Mouse (Mus musculus) CH12.LX (cell line): ENCODE results near the gene Cmss1. TPM values are rescaled to one million over a fixed set of nuclear protein-coding genes. Genes with fewer than 3 reads are reported as not detected.

Experiments
- DNase-seq: peaks from one replicate; pipeline ENCODE4 v3.0.0-alpha.2; 2013; ENCODE audit errors: extremely low read depth
- H3K27ac ChIP-seq: 2 replicates; pipeline ENCODE4 v1.5.1; 2012; ENCODE audit warnings: low read depth, mild to moderate bottlenecking, control low read depth, moderate library complexity; ENCODE audit not compliant: insufficient read depth
- H3K27me3 ChIP-seq: replicated peaks from 2 replicates; pipeline ENCODE3; 2012; ENCODE audit warnings: inconsistent platforms
- H3K36me3 ChIP-seq, 2 experiments: replicated peaks in 1 of 2; 2 replicates each; pipeline versions ENCODE3 to v1.6.1; 2012; ENCODE audit warnings: inconsistent platforms in 1 of 2, low read length in 1 of 2, mild to moderate bottlenecking in 1 of 2, mixed read lengths in 1 of 2, moderate library complexity in 1 of 2; ENCODE audit not compliant: control insufficient read depth in 1 of 2, insufficient read depth in 1 of 2
- H3K4me1 ChIP-seq, 2 experiments: 2 replicates each; pipeline ENCODE4 v1.6.1; 2012; ENCODE audit warnings: inconsistent platforms in 1 of 2, moderate library complexity in 1 of 2; ENCODE audit not compliant: insufficient read depth in 2 of 2, control insufficient read depth in 1 of 2
- H3K4me2 ChIP-seq: 2 replicates; pipeline ENCODE4 v1.6.1; 2012; ENCODE audit warnings: low read depth, mild to moderate bottlenecking, control low read depth; ENCODE audit not compliant: poor library complexity, insufficient read depth, severe bottlenecking
- H3K4me3 ChIP-seq, 3 experiments: fragments of 150-350 bp in 1 of 3; sonication (generic) in 1 of 3; replicated peaks in 1 of 3; 2 replicates each; pipeline versions ENCODE3 to v1.5.1; 2011 to 2012; ENCODE audit warnings: low read depth in 2 of 3, low read length in 2 of 3, mild to moderate bottlenecking in 2 of 3, moderate library complexity in 2 of 3, control low read depth in 1 of 3, improper control_type of control experiment in 1 of 3, inconsistent platforms in 1 of 3, mixed read lengths in 1 of 3; ENCODE audit not compliant: poor library complexity in 1 of 3
- H3K79me2 ChIP-seq: replicated peaks from 2 replicates; pipeline ENCODE4 v1.6.1; 2012; ENCODE audit warnings: mild to moderate bottlenecking, moderate library complexity; ENCODE audit not compliant: control insufficient read depth, poor library complexity, insufficient read depth, severe bottlenecking; ENCODE audit errors: extremely low read depth
- H3K9ac ChIP-seq: 2 replicates; pipeline ENCODE4 v1.6.1; 2012; ENCODE audit warnings: low read depth, mild to moderate bottlenecking, control low read depth, moderate library complexity; ENCODE audit not compliant: insufficient read depth
- H3K9me3 ChIP-seq: replicated peaks from 2 replicates; pipeline ENCODE3; 2012; ENCODE audit warnings: low read length, inconsistent platforms, mixed read lengths
- BHLHE40 ChIP-seq: IDR thresholded peaks from 2 replicates; pipeline ENCODE4 v1.6.1; 2011; ENCODE audit warnings: mild to moderate bottlenecking, low read depth, low read length, improper control_type of control experiment
- CTCF ChIP-seq, 2 experiments: IDR thresholded peaks in 1 of 2; conservative IDR thresholded peaks in 1 of 2; 2 replicates each; pipeline ENCODE4 v1.5.1; 2011 to 2012; ENCODE audit warnings: low read depth in 2 of 2, low read length in 2 of 2, improper control_type of control experiment in 1 of 2, inconsistent platforms in 1 of 2, mild to moderate bottlenecking in 1 of 2, moderate library complexity in 1 of 2
- ELF1 ChIP-seq: IDR thresholded peaks from 2 replicates; pipeline ENCODE4 v1.6.1; 2014; ENCODE audit warnings: low read depth, mild to moderate bottlenecking, inconsistent platforms, low read length, improper control_type of control experiment
- GABPA ChIP-seq: IDR thresholded peaks from 2 replicates; pipeline ENCODE4 v1.6.1; 2012; ENCODE audit warnings: low read depth, low read length, improper control_type of control experiment, inconsistent platforms; ENCODE audit not compliant: insufficient replicate concordance
- IRF4 ChIP-seq: IDR thresholded peaks from 2 replicates; pipeline ENCODE4 v1.6.1; 2014; ENCODE audit warnings: low read depth, mild to moderate bottlenecking, inconsistent platforms, low read length, improper control_type of control experiment
- MAFK ChIP-seq: IDR thresholded peaks from 2 replicates; pipeline ENCODE4 v1.6.1; 2011; ENCODE audit warnings: low read length, improper control_type of control experiment; ENCODE audit not compliant: insufficient replicate concordance
- MAZ ChIP-seq: IDR thresholded peaks from 2 replicates; pipeline ENCODE4 v1.6.1; 2012; ENCODE audit warnings: low read depth, mild to moderate bottlenecking, inconsistent platforms, low read length, improper control_type of control experiment, moderate library complexity
- MEF2A ChIP-seq: IDR thresholded peaks from 2 replicates; pipeline ENCODE4 v1.6.1; 2014; ENCODE audit warnings: low read depth, mild to moderate bottlenecking, inconsistent platforms, low read length, improper control_type of control experiment, borderline replicate concordance
- MXI1 ChIP-seq: IDR thresholded peaks from 2 replicates; pipeline ENCODE4 v1.6.1; 2011; ENCODE audit warnings: mild to moderate bottlenecking, low read depth, low read length, improper control_type of control experiment
- MYC ChIP-seq: IDR thresholded peaks from 2 replicates; pipeline ENCODE4 v1.6.1; 2011; ENCODE audit warnings: low read depth, mild to moderate bottlenecking, improper control_type of control experiment, low read length
- NELFE ChIP-seq: IDR thresholded peaks from 2 replicates; pipeline ENCODE4 v1.6.1; 2011; ENCODE audit warnings: low read depth, low read length, improper control_type of control experiment
- NRF1 ChIP-seq: IDR thresholded peaks from 2 replicates; pipeline ENCODE4 v1.6.1; 2014; ENCODE audit warnings: low read depth, mild to moderate bottlenecking, inconsistent platforms, low read length, improper control_type of control experiment, moderate library complexity
- PAX5 ChIP-seq: IDR thresholded peaks from 2 replicates; pipeline ENCODE4 v1.6.1; 2012; ENCODE audit warnings: low read length, inconsistent platforms, mixed read lengths
- POLR2A ChIP-seq: IDR thresholded peaks from 2 replicates; pipeline ENCODE4 v1.6.1; 2011; ENCODE audit warnings: low read depth, mild to moderate bottlenecking, improper control_type of control experiment, low read length
- SIN3A ChIP-seq: IDR thresholded peaks from 2 replicates; pipeline ENCODE4 v1.6.1; 2012; ENCODE audit warnings: low read length, improper control_type of control experiment, inconsistent platforms
- TBP ChIP-seq: conservative IDR thresholded peaks from 2 replicates; pipeline ENCODE4 v1.6.1; 2011; ENCODE audit warnings: low read depth, low read length, improper control_type of control experiment
- TCF12 ChIP-seq: IDR thresholded peaks from 2 replicates; pipeline ENCODE4 v1.6.1; 2014; ENCODE audit warnings: low read depth, mild to moderate bottlenecking, inconsistent platforms, low read length, improper control_type of control experiment
- ZKSCAN1 ChIP-seq: IDR thresholded peaks from 2 replicates; pipeline ENCODE4 v1.6.1; 2012; ENCODE audit warnings: low read depth, inconsistent platforms, low read length, improper control_type of control experiment, borderline replicate concordance
- ZMIZ1 ChIP-seq: IDR thresholded peaks from 2 replicates; pipeline ENCODE4 v1.6.1; 2012; ENCODE audit warnings: low read depth, mild to moderate bottlenecking, inconsistent platforms, low read length, improper control_type of control experiment
- ZNF384 ChIP-seq: IDR thresholded peaks from 2 replicates; pipeline ENCODE4 v1.6.1; 2012; ENCODE audit warnings: low read depth, low read length, improper control_type of control experiment, inconsistent platforms
- dilution Hi-C: fragments of 300-500 bp; cut with MboI; formaldehyde crosslinking; loops from 2 replicates; pipeline ENCODE4 v1.14.3; 2020; ENCODE audit warnings: low sequenced_read_pairs; ENCODE audit not compliant: extremely low pct_unique_long_range_greater_than_20kb, extremely low pct_ligation_motif_present
- in situ Hi-C: fragments of 300-500 bp; cut with MboI; formaldehyde crosslinking; loops from 3 replicates; pipeline ENCODE4 v1.14.3; 2019; ENCODE audit warnings: low sequenced_read_pairs, low pct_ligation_motif_present, low pct_unique_long_range_greater_than_20kb, mixed read lengths
- polyA plus RNA-seq: library from polyadenylated mRNA; unstranded; fragments of >175 nt; gene quantifications from 2 replicates; pipeline ENCODE4 v1.2.1, GENCODE M21; 2012; ENCODE audit warnings: low read depth; ENCODE audit not compliant: insufficient read length
- total RNA-seq, 2 experiments: library from RNA; depleted of rRNA; stranded (reverse); fragments of 300-350 nt in 1 of 2; fragments of >200 nt in 1 of 2; gene quantifications; 2 replicates each; pipeline ENCODE4 v1.2.3; 2012 to 2014

The Cmss1 gene
- total and polyA plus RNA-seq, 3 experiments: 94.7 to 107 (median 103) TPM

DNA sequence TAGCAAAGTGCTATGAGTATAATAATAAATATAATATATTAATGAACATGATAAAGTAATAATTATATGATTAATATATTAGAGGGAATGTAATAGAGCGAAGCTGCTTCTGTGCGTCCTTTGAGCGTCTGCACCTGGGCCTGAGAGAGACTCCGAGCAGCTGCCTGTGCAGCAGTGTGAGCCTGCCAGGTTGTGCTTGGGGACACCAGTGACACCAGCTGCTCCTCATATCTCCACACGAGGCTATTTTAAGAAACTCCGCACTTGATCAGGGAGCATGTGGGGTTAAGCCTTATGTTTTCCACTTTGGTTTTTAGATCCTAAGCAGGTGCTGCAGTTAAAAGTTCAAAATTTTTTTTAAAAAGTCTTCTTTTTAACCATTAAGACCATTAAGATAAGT is 249.7 kb downstream of the Cmss1 start:
- no peaks in the 10 kb centered on the region for H3K27me3 ChIP-seq
- TF ChIP-seq PAX5: no peak
- no peak for TF ChIP-seq GABPA
- TF ChIP-seq SIN3A: no peak
- TF ChIP-seq MYC: no peak
- TF ChIP-seq MXI1: no peak
- no peak for TF ChIP-seq MAZ
- no peak for TF ChIP-seq TCF12
- no peak for TF ChIP-seq POLR2A
- TF ChIP-seq ZNF384: no peak
- no peak for TF ChIP-seq MEF2A
- H3K27ac ChIP-seq: no peak overlapping the region
- peaks cover 0 to 4% of the 10 kb centered on the region in 2 experiments for H3K36me3 ChIP-seq
- peaks cover 0 to 7% of the 10 kb centered on the region in 2 experiments; a peak in 1 of 4 replicates for H3K4me1 ChIP-seq
- no peak overlapping the region for H3K4me3 ChIP-seq
- dilution Hi-C loops (no loop called here), in situ Hi-C loops (no loop called here)
- H3K4me2 ChIP-seq: no peak overlapping the region
- DNase-seq: no peak
- no peak overlapping the region for H3K9ac ChIP-seq
- no peaks in the 10 kb centered on the region for H3K9me3 ChIP-seq
- H3K79me2 ChIP-seq: no peaks in the 10 kb centered on the region

DNA sequence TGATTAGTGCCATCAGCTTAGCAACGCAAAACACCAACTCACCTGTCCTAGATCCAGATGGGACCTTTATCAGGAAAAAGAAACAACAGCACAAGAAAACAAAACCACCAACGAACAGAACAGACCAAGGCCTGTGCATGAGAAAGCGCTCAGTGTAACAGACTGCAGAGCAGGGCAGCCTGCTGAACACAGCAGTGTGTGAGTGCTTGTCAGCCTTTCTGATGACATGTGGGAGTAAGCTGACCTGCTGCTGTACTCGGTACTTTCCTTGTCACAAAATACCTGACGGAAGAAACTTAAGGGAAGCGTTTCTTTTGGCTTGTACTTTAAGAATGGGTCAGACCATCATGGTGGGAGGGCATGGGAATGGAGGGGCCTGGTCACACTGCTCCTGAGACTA is 250.2 kb downstream of the Cmss1 start:
- no peak overlapping the region for H3K9ac ChIP-seq
- no peaks in the 10 kb centered on the region for H3K27me3 ChIP-seq
- H3K4me1 ChIP-seq: peaks cover 0 to 7% of the 10 kb centered on the region in 2 experiments; a peak in 1 of 4 replicates
- H3K9me3 ChIP-seq: no peaks in the 10 kb centered on the region
- H3K36me3 ChIP-seq: peaks cover 0 to 4% of the 10 kb centered on the region in 2 experiments
- no peak overlapping the region for H3K4me2 ChIP-seq
- in situ Hi-C loops: no loop called here
- H3K27ac ChIP-seq: no peak overlapping the region
- no peaks in the 10 kb centered on the region for H3K79me2 ChIP-seq
- dilution Hi-C loops: no loop called here
- no peak overlapping the region for H3K4me3 ChIP-seq
- no peak for DNase-seq
- no peak for TF ChIP-seq NELFE
- no peak for TF ChIP-seq TCF12
- TF ChIP-seq BHLHE40: no peak
- TF ChIP-seq NRF1: no peak

DNA sequence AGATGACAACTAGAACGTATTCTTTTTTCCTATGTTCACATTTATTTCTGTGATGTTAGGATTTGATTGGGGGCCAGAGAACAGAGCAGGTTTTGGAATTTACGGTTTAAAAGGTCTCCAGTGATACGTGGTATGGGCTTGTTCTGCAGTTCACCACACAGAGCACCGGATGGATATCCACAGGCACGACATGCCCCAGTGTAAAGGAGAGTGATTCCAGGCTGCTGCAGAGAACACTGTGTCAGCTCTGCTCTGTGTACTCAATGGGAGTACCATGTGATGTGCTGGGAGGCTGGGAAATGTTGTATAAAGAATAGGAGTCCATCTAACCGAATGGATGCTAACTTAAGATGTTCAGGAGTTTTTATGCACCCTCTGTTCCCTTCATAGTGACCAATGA is 252.7 kb downstream of the Cmss1 start:
- Histone ChIP-seq H3K9ac (no peak overlapping the region), H3K36me3 (no peaks in the 10 kb centered on the region), H3K4me2 (no peak overlapping the region), H3K9me3 (no peaks in the 10 kb centered on the region), H3K4me1 (peaks cover 0 to 10% of the 10 kb centered on the region in 2 experiments; a peak in 1 of 4 replicates), H3K27ac (no peak overlapping the region), H3K27me3 (no peaks in the 10 kb centered on the region), H3K79me2 (no peaks in the 10 kb centered on the region), H3K4me3 (no peak overlapping the region)
- dilution Hi-C loops: no loop called here
- no peak for DNase-seq
- TF ChIP-seq ELF1 (no peak), IRF4 (no peak), GABPA (no peak), MAFK (no peak), CTCF (conservative IDR thresholded peaks at IDR 0.05 in 1 of 2, IDR thresholded peaks at IDR 0.05 in 1 of 2; ENCODE audit: low read depth in 2 of 2, low read length in 2 of 2) (no peak), NRF1 (no peak), TBP (no peak), ZMIZ1 (no peak), ZKSCAN1 (no peak)
- in situ Hi-C loops: no loop called here
